Mouse (Mus musculus) ES-Bruce4 (cell line): Measurements from ENCODE around the gene Gtpbp1.

Source experiments
- CTCF ChIP-seq: IDR thresholded peaks from one replicate; pipeline ENCODE4 v1.8.1; 2011; ENCODE audit warnings: low read depth, low read length
- POLR2A ChIP-seq: IDR thresholded peaks from one replicate; pipeline ENCODE4 v1.8.1; 2011; ENCODE audit warnings: low read length; ENCODE audit not compliant: insufficient read depth

DNA sequence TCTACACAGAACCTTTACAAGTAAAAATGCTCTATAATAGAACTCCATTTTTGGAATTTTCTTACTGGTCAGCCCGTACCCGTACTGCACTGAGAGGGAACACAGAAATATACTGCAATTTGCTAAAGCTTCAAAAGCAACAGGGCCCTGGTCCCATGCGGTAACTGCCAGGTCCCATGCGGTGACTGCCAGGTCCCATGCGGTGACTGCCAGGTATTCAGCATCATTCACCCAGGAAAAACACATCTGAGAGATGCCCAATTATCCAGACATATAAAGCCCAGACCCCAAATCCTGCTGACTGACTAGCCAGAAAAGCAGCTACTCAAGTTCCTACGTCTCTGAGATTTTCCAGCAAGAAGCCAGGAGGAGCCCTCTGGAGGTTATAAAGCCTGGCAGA lies 6.0 kb upstream of the Gtpbp1 start:
- TF ChIP-seq CTCF = no peak
- no peak for TF ChIP-seq POLR2A
